Mouse (Mus musculus): ENCODE measurements around the gene Tlx2. TPM values are rescaled to one million over a fixed set of nuclear protein-coding genes. Genes with fewer than 3 reads are reported as not detected.

Tlx2 gene
- polyA plus RNA-seq, 1 experiment from 2014 or later: 0.45 TPM

DNA sequence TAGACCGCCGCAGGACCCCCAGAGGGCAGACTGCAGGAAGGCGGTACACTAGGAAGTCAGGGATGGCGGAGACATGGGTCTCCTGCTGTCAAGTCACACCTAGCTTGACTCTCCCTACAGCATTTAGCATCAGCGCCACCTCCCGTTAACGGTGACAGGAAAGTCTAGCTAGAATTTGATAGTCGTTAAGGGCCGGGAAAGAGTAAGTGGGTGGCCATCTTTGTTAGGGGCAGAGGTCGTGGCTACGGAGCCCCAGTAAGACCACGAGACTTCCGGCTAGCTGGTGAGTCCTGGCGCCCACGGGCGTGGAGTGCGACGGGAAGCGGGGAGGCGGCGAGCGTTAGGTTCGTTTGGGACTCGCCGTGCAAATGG lies 31.2 kb upstream of the Tlx2 start, which contains the start of the genes Ccdc142 and Gm42688:
Gene Ccdc142 (plus strand): TSS at position 286 of the 372 bp plus-strand sequence.
Gene Gm42688 (plus strand): TSS at position 302 of the 372 bp plus-strand sequence.
- Histone ChIP-seq H3K27me3 (ENCODE audit: control insufficient read depth, insufficient read depth, low read length) (peaks cover 3% of the 10 kb centered on the region), H3K9ac (ENCODE audit: low read length) (peak within 1 kb of the TSS; percentile 92), H3K36me3 (ENCODE audit: control insufficient read depth, insufficient read depth) (no peaks in the 10 kb centered on the region), H3K9me3 (replicated peaks; ENCODE audit: control insufficient read depth, low read length) (no peaks in the 10 kb centered on the region), H3K4me2 (ENCODE audit: low read depth, low read length) (peak within 1 kb of the TSS; percentile 97), H3K4me1 (ENCODE audit: control insufficient read depth, insufficient read depth, low read length) (peaks cover 17% of the 10 kb centered on the region), H3K27ac (ENCODE audit: low read length) (peak within 1 kb of the TSS; percentile 87), H3K4me3 (ENCODE audit: low read length) (peak within 1 kb of the TSS; percentile 81)
- peak; percentile 86 for ATAC-seq (replicated peaks; ENCODE audit: extremely low read depth, insufficient read depth, low FRiP score)
- under 1% methylated on average over 25 of the region's 25 CpGs for WGBS

DNA sequence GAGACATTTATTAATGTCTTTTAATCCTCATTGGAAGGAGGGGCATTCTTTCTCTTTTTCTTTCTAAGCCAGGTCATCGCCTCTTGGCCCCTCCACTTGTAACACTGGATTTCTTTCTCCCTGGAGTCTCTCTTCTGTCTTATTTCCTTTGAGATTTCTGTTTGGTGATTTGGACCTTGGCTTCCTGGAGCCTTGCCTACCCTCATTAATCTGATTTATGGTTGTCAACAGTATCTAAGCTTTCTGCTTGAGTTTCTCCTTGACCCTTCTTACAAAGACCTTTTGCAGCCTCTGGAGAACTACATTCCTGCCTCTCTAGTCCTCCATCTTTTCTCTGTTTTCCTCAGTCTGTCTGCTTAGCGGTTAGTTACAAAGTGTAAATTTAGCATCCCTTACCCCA lies 28.3 kb upstream of the Tlx2 start:
- Histone ChIP-seq H3K36me3 (ENCODE audit: control insufficient read depth, insufficient read depth) (no peaks in the 10 kb centered on the region), H3K27me3 (ENCODE audit: control insufficient read depth, insufficient read depth, low read length) (peaks cover 6% of the 10 kb centered on the region), H3K4me2 (ENCODE audit: low read depth, low read length) (no peak overlapping the region), H3K9ac (ENCODE audit: low read length) (no peak overlapping the region), H3K9me3 (replicated peaks; ENCODE audit: control insufficient read depth, low read length) (no peaks in the 10 kb centered on the region), H3K4me1 (ENCODE audit: control insufficient read depth, insufficient read depth, low read length) (peaks cover 16% of the 10 kb centered on the region), H3K4me3 (ENCODE audit: low read length) (no peak overlapping the region), H3K27ac (ENCODE audit: low read length) (no peak overlapping the region)
- no peak for ATAC-seq (replicated peaks; ENCODE audit: extremely low read depth, insufficient read depth, low FRiP score)
- 67% methylated on average over 2 of the region's 2 CpGs for WGBS

DNA sequence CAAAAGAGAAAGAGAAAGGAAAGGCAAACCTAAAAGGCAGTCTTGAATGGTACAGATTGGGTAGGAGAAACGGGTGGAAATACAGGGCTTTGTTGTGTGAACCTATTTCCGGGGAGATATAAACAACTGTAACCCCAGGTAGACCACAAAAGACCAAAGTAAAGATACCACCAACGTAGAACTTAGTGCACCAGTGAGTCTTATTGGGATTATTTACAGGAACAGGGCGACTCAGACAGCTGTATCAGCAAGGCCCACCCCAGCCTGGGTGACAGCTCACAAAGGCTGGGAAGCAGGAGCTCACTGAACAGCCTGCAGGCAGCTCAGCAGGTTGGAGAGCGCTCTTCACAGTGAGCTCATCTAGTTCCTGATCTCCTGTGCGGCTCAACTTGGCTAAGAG lies 25.9 kb upstream of the Tlx2 start:
- no peak for ATAC-seq (replicated peaks; ENCODE audit: extremely low read depth, insufficient read depth, low FRiP score)
- no peak overlapping the region for H3K4me3 ChIP-seq (ENCODE audit: low read length)
- H3K9me3 ChIP-seq (replicated peaks; ENCODE audit: control insufficient read depth, low read length): no peaks in the 10 kb centered on the region
- H3K4me2 ChIP-seq (ENCODE audit: low read depth, low read length): no peak overlapping the region
- WGBS: 36% methylated on average over 6 of the region's 6 CpGs
- H3K9ac ChIP-seq (ENCODE audit: low read length): no peak overlapping the region
- no peak overlapping the region for H3K27ac ChIP-seq (ENCODE audit: low read length)
- H3K27me3 ChIP-seq (ENCODE audit: control insufficient read depth, insufficient read depth, low read length): peaks cover 6% of the 10 kb centered on the region
- peaks cover 4% of the 10 kb centered on the region for H3K4me1 ChIP-seq (ENCODE audit: control insufficient read depth, insufficient read depth, low read length)
- H3K36me3 ChIP-seq (ENCODE audit: control insufficient read depth, insufficient read depth): no peaks in the 10 kb centered on the region

DNA sequence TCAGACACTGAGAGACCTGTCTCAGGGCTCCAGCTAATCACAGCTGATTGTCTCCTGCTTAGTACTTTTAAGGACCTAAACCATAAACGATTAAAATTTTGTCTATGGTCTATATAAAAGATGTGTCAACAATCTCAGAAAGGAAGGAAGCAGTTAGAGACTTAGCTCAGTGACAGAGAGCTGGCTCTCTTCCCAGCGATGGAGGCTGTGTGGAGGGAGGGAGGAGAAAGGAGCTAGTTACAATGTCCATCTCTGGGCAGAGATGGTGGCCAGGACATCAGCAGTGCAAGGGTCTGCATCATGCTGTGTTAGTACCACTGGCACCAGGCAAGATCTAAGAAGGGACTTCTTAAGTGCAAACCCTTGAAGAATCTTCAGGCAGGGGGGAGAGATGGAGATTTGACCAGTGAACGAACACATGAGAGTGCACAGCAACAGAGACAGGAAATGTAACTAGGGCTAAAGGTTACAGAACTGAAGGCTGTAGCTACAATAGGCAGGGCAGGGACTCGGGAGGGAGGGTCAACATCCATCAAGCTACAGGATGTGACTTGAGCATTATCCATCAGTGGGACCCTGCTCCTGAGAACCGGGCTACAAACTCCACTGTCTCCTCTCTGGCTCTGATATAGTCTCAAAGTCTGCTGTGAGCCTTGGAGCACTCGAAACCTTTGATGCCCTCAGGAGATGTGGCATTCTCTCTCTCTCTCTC lies 22.5 kb upstream of the Tlx2 start:
- H3K36me3 ChIP-seq (ENCODE audit: control insufficient read depth, insufficient read depth): no peaks in the 10 kb centered on the region
- H3K27me3 ChIP-seq (ENCODE audit: control insufficient read depth, insufficient read depth, low read length): peaks cover 22% of the 10 kb centered on the region
- 33% methylated on average over 6 of the region's 6 CpGs for WGBS
- peak overlapping the region; percentile 31; the same call in 1 of the 2 replicates for H3K27ac ChIP-seq (ENCODE audit: low read length)
- H3K9ac ChIP-seq (ENCODE audit: low read length): no peak overlapping the region
- no peaks in the 10 kb centered on the region for H3K9me3 ChIP-seq (replicated peaks; ENCODE audit: control insufficient read depth, low read length)
- ATAC-seq (replicated peaks; ENCODE audit: extremely low read depth, insufficient read depth, low FRiP score): peak; percentile 28; the same call in 1 of the 2 replicates
- peaks cover 2% of the 10 kb centered on the region; the same call in 1 of the 2 replicates for H3K4me1 ChIP-seq (ENCODE audit: control insufficient read depth, insufficient read depth, low read length)
- no peak overlapping the region for H3K4me2 ChIP-seq (ENCODE audit: low read depth, low read length)
- no peak overlapping the region for H3K4me3 ChIP-seq (ENCODE audit: low read length)

DNA sequence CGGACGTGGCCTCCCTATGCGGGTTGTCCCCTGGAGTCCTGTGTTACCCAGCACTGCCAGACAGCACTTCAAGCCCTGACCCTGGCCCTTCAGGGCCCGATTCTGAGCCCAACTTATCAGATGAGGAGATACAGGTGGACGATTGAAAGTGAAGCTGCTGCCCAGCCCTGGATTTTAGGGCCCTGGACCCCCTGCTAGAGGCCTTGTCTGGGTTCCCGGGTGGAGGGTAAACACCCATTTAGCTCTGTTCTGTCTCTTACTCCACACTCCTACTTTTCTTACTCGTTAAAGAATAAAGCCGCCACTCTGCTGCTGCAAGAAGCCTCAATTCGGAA lies 17.8 kb upstream of the Tlx2 start:
- H3K27me3 ChIP-seq (ENCODE audit: control insufficient read depth, insufficient read depth, low read length): peaks cover 58% of the 10 kb centered on the region
- H3K4me2 ChIP-seq (ENCODE audit: low read depth, low read length): peak overlapping the region; percentile 62
- H3K4me3 ChIP-seq (ENCODE audit: low read length): peak overlapping the region; percentile 45
- no peaks in the 10 kb centered on the region for H3K36me3 ChIP-seq (ENCODE audit: control insufficient read depth, insufficient read depth)
- 15% methylated on average over 9 of the region's 9 CpGs for WGBS
- ATAC-seq (replicated peaks; ENCODE audit: extremely low read depth, insufficient read depth, low FRiP score): no peak
- peaks cover 8% of the 10 kb centered on the region for H3K4me1 ChIP-seq (ENCODE audit: control insufficient read depth, insufficient read depth, low read length)
- peak overlapping the region; percentile 1; the same call in 1 of the 2 replicates for H3K9ac ChIP-seq (ENCODE audit: low read length)
- H3K27ac ChIP-seq (ENCODE audit: low read length): no peak overlapping the region
- H3K9me3 ChIP-seq (replicated peaks; ENCODE audit: control insufficient read depth, low read length): no peaks in the 10 kb centered on the region

DNA sequence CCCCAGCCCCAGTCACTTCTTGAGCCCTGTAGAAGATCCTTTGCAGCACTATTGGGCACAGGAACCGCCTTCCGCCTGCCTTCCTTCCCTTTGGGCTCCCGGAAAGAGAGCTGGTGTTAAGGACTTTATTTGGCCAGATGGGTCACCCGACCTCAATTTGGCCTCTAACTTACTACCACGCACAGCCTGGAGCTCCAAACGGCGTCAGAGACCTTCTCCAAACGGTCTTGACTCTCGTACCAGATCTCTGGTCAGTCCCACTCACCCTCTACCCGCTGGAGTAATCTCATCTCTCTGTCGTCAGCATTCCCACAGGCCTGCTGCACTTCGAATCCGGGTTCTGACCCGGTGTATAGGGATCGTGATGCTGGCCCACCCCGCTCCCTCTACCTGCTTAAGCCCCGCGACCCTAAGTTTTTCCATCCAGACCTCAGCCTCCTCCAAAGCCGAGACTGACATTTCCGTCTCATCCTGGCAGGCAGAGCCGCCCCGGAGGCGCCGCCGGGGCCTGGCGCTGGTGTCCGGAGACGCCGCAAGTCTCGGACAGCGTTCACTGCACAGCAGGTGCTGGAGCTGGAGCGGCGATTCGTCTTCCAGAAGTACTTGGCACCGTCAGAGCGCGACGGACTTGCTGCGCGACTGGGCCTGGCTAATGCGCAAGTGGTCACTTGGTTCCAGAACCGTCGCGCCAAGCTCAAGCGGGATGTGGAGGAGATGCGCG lies 17.3 kb upstream of the Tlx2 start:
- ATAC-seq (replicated peaks; ENCODE audit: extremely low read depth, insufficient read depth, low FRiP score): no peak
- H3K9me3 ChIP-seq (replicated peaks; ENCODE audit: control insufficient read depth, low read length): no peaks in the 10 kb centered on the region
- H3K4me1 ChIP-seq (ENCODE audit: control insufficient read depth, insufficient read depth, low read length): peaks cover 6% of the 10 kb centered on the region
- H3K4me2 ChIP-seq (ENCODE audit: low read depth, low read length): peak overlapping the region; percentile 62
- no peak overlapping the region for H3K27ac ChIP-seq (ENCODE audit: low read length)
- no peaks in the 10 kb centered on the region for H3K36me3 ChIP-seq (ENCODE audit: control insufficient read depth, insufficient read depth)
- H3K27me3 ChIP-seq (ENCODE audit: control insufficient read depth, insufficient read depth, low read length): peaks cover 63% of the 10 kb centered on the region
- 2% methylated on average over 47 of the region's 47 CpGs for WGBS
- peak overlapping the region; percentile 45 for H3K4me3 ChIP-seq (ENCODE audit: low read length)
- peak overlapping the region; percentile 1 for H3K9ac ChIP-seq (ENCODE audit: low read length)

DNA sequence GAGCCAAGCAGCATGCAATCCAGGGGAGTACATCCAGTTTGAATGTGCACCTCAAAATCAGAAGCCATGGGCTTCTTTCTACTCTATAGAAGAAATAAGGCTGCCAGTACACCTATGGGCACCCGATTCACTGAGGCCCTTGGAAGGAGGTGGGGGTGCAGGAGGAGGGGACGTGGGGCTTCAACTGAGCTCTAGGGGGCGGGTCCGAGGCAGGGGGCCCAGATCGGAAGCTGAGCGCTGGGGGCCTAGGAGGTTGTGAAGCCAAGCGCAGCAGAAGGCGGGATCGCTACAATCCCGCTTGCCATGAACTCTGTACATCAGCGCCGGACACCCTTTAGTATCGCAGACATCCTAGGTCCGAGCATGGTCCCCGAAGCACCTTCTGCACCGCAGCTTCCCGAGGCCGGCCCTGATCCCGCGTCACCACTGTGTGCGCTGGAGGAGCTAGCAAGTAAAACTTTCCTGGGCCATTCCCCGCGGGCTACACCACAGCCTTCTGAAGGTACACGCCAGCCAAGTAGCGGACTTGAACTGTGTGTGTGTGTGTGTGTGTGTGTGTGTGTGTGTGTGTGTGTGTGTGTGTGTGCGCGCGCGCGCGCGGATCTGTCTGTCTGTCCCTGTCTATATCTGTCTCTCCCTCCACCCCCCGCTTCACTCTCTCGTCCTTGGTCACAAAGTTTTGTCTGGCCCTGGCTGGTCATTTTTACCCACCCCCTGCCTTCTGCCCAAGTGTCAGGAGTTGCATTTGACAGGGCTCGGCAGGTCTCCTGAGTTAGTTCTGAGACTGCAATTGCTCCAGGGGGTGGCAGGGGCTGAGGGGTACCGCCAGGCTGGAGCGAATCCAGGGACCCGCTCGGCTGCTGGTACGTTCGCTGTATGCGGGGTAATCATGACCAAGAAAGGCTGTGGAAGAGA lies 16.3 kb upstream of the Tlx2 start, which contains the start of gene Lbx2:
Gene Lbx2 (plus strand): TSS at position 247 of the 915 bp plus-strand sequence.
- Histone ChIP-seq H3K9me3 (replicated peaks; ENCODE audit: control insufficient read depth, low read length) (no peaks in the 10 kb centered on the region), H3K9ac (ENCODE audit: low read length) (no peak within 1 kb of the TSS), H3K4me3 (ENCODE audit: low read length) (peak within 1 kb of the TSS; percentile 45), H3K27ac (ENCODE audit: low read length) (no peak within 1 kb of the TSS), H3K4me1 (ENCODE audit: control insufficient read depth, insufficient read depth, low read length) (peaks cover 6% of the 10 kb centered on the region), H3K27me3 (ENCODE audit: control insufficient read depth, insufficient read depth, low read length) (peaks cover 63% of the 10 kb centered on the region), H3K4me2 (ENCODE audit: low read depth, low read length) (peak within 1 kb of the TSS; percentile 62), H3K36me3 (ENCODE audit: control insufficient read depth, insufficient read depth) (peaks cover 4% of the 10 kb centered on the region; the same call in 1 of the 2 replicates)
- 4% methylated on average over 42 of the region's 42 CpGs for WGBS
- ATAC-seq (replicated peaks; ENCODE audit: extremely low read depth, insufficient read depth, low FRiP score): 0 out of 2 replicates have a peak, but pooled peaks have one; percentile 10

DNA sequence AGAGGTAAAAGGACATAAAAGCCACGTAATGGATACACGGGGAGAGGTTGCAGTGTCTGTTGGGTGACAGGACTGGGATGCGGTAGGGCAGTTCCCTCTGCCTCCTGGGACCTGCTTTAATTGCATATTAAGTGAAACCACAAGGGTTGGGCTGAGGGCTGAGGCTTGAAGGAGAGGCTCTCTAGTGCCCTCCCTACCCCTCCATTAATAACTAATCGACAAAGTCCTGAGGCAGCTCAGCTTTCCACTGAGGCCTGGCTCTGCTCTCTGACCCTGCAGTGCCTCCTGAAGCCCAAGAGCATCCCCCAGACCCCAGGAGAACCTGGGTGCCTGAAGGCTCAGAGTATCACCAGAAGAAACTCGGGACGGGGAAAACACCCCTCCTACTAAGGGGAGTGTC lies 14.4 kb upstream of the Tlx2 start:
- H3K27ac ChIP-seq (ENCODE audit: low read length): no peak overlapping the region
- ATAC-seq (replicated peaks; ENCODE audit: extremely low read depth, insufficient read depth, low FRiP score): no peak
- peaks cover 4% of the 10 kb centered on the region; the same call in 1 of the 2 replicates for H3K36me3 ChIP-seq (ENCODE audit: control insufficient read depth, insufficient read depth)
- WGBS: 20% methylated on average over 6 of the region's 6 CpGs
- no peak overlapping the region for H3K4me2 ChIP-seq (ENCODE audit: low read depth, low read length)
- peaks cover 6% of the 10 kb centered on the region for H3K4me1 ChIP-seq (ENCODE audit: control insufficient read depth, insufficient read depth, low read length)
- no peak overlapping the region for H3K4me3 ChIP-seq (ENCODE audit: low read length)
- H3K9ac ChIP-seq (ENCODE audit: low read length): no peak overlapping the region
- no peaks in the 10 kb centered on the region for H3K9me3 ChIP-seq (replicated peaks; ENCODE audit: control insufficient read depth, low read length)
- H3K27me3 ChIP-seq (ENCODE audit: control insufficient read depth, insufficient read depth, low read length): peaks cover 61% of the 10 kb centered on the region

Measured in heart, embryonic 16.5 days (tissue).